Mouse (Mus musculus) left cerebral cortex, adult 8-10 months (tissue): ENCODE measurements around the gene Mrpl54. TPM values are rescaled to one million over a fixed set of nuclear protein-coding genes. Genes with fewer than 3 reads are reported as not detected.
A peak's percentile ranks its signal among the peaks of the same experiment; 100 is the strongest.

Source experiments
- DNase-seq, 2 experiments: peaks; one replicate each; pipeline ENCODE4 v3.0.0; 2022; ENCODE audit warnings: low spot score in 2 of 2
- total RNA-seq, 4 experiments: library from RNA; stranded (reverse); gene quantifications; 2 replicates each; pipeline ENCODE4 v1.2.4; 2022

Gene Mrpl54
- total RNA-seq, 4 experiments from 2014 or later, result 39.8 to 51.5 (median 47.8) TPM

- no peak for DNase-seq
Measured at GRCm38 (mm10) chr10:81294442-81294841, 27.7 kb upstream of the Mrpl54 start.

GRCm38 (mm10) chr10:81293334-81294030, 26.7 kb upstream of the Mrpl54 start:
- peak in 1 of 2 experiments; percentile 80 for DNase-seq

- peak; percentile 98 to 100 for DNase-seq
Measured at GRCm38 (mm10) chr10:81292554-81293333, 26.0 kb upstream of the Mrpl54 start, which contains the start of gene Pip5k1c. Gene Pip5k1c (plus strand): TSS chr10:81292963.

GRCm38 (mm10) chr10:81291511-81292104, 24.9 kb upstream of the Mrpl54 start, which contains the start of gene Tjp3:
Gene Tjp3 (minus strand): TSS chr10:81291581.
- no peak for DNase-seq

GRCm38 (mm10) chr10:81290698-81291460, 24.1 kb upstream of the Mrpl54 start:
- no peak for DNase-seq

GRCm38 (mm10) chr10:81289811-81290210, 23.1 kb upstream of the Mrpl54 start:
- DNase-seq, result no peak

GRCm38 (mm10) chr10:81289278-81289677, 22.5 kb upstream of the Mrpl54 start:
- DNase-seq, result no peak

- no peak for DNase-seq
Measured at GRCm38 (mm10) chr10:81288601-81289000, 21.9 kb upstream of the Mrpl54 start.

GRCm38 (mm10) chr10:81287513-81288157, 20.9 kb upstream of the Mrpl54 start:
- no peak for DNase-seq

- no peak for DNase-seq
Measured at GRCm38 (mm10) chr10:81286586-81286985, 19.9 kb upstream of the Mrpl54 start.

- no peak for DNase-seq
Measured at GRCm38 (mm10) chr10:81285694-81286450, 19.1 kb upstream of the Mrpl54 start.

GRCm38 (mm10) chr10:81284719-81285118, 18.0 kb upstream of the Mrpl54 start:
- DNase-seq, result no peak

- no peak for DNase-seq
Measured at GRCm38 (mm10) chr10:81284189-81284588, 17.5 kb upstream of the Mrpl54 start.

- no peak for DNase-seq
Measured at GRCm38 (mm10) chr10:81279496-81279895, 12.8 kb upstream of the Mrpl54 start.

- DNase-seq, result no peak
Measured at GRCm38 (mm10) chr10:81277676-81278075, 10.9 kb upstream of the Mrpl54 start.

- no peak for DNase-seq
Measured at GRCm38 (mm10) chr10:81273842-81274241, 7.1 kb upstream of the Mrpl54 start.

- no peak for DNase-seq
Measured at GRCm38 (mm10) chr10:81272356-81272755, 5.6 kb upstream of the Mrpl54 start.

GRCm38 (mm10) chr10:81268643-81269412, 2.1 kb upstream of the Mrpl54 start:
- no peak for DNase-seq

- DNase-seq, result peak in 1 of 2 experiments; percentile 85
Measured at GRCm38 (mm10) chr10:81268056-81268455, 1.3 kb upstream of the Mrpl54 start.
